Mouse (Mus musculus): Measurements from ENCODE around the gene A4galt. TPM values are rescaled to one million over a fixed set of nuclear protein-coding genes. Genes with fewer than 3 reads are reported as not detected.
"Not testable (repeated sequence)": the region's sequence is repeated elsewhere in the genome, so short reads cannot be mapped to it uniquely, and the experiment has no call there.

The A4galt gene
- total RNA-seq, 2 experiments from 2014 or later, result 3.7 to 4.3 TPM

GRCm38 (mm10) chr15:83268428-83268827 is 16.9 kb upstream of the A4galt start:
- not testable (repeated sequence) for DNase-seq

GRCm38 (mm10) chr15:83265269-83265668 is 13.7 kb upstream of the A4galt start:
- no peak for DNase-seq

GRCm38 (mm10) chr15:83263405-83263804 is 11.8 kb upstream of the A4galt start:
- no peak for DNase-seq

GRCm38 (mm10) chr15:83257906-83258305 is 6.3 kb upstream of the A4galt start:
- DNase-seq, result no peak

GRCm38 (mm10) chr15:83256491-83256890 is 4.9 kb upstream of the A4galt start:
- no peak for DNase-seq

- no peak for DNase-seq
Observed at GRCm38 (mm10) chr15:83255944-83256343, 4.4 kb upstream of the A4galt start.

GRCm38 (mm10) chr15:83255191-83255782 is 3.7 kb upstream of the A4galt start:
- no peak for DNase-seq

GRCm38 (mm10) chr15:83254372-83255070 is 2.9 kb upstream of the A4galt start:
- no peak for DNase-seq

GRCm38 (mm10) chr15:83252060-83252459 is 486 bp upstream of the A4galt start:
- DNase-seq, result peak; percentile 56

- DNase-seq, result no peak
Observed at GRCm38 (mm10) chr15:83250651-83251175, 861 bp downstream of the A4galt start.

GRCm38 (mm10) chr15:83249535-83250287 is 1.9 kb downstream of the A4galt start:
- no peak for DNase-seq

GRCm38 (mm10) chr15:83248236-83248844 is 3.2 kb downstream of the A4galt start:
- DNase-seq, result no peak

- DNase-seq, result no peak
Observed at GRCm38 (mm10) chr15:83244371-83244770, 7.2 kb downstream of the A4galt start.

- DNase-seq, result no peak
Observed at GRCm38 (mm10) chr15:83241961-83242680, 9.5 kb downstream of the A4galt start.

GRCm38 (mm10) chr15:83241497-83241896 is 10.1 kb downstream of the A4galt start:
- no peak for DNase-seq

GRCm38 (mm10) chr15:83237460-83238243 is 13.9 kb downstream of the A4galt start:
- DNase-seq, result no peak

GRCm38 (mm10) chr15:83236824-83237223 is 14.8 kb downstream of the A4galt start:
- DNase-seq, result no peak

- peak; percentile 34 for DNase-seq
Observed at GRCm38 (mm10) chr15:83233219-83233992, 18.2 kb downstream of the A4galt start.

- no peak for DNase-seq
Observed at GRCm38 (mm10) chr15:83227559-83227958, 24.0 kb downstream of the A4galt start.

GRCm38 (mm10) chr15:83226871-83227270 is 24.7 kb downstream of the A4galt start:
- DNase-seq, result peak; percentile 34

Measured in gastrocnemius, postnatal 25 days (tissue).